Mouse (Mus musculus): ENCODE results near the gene Mcm9. TPM values are rescaled to one million over a fixed set of nuclear protein-coding genes. Genes with fewer than 3 reads are reported as not detected.
A peak's percentile ranks its signal among the peaks of the same experiment; 100 is the strongest.

Mcm9 gene
- total RNA-seq, 2 experiments from 2014 or later: 5.2 to 5.3 TPM

- no peak for TF ChIP-seq CTCF (conservative IDR thresholded peaks at IDR 0.05)
- peak overlapping the region; percentile 59; the same call in 1 of the 2 replicates for H3K27ac ChIP-seq
- no peak for DNase-seq (ENCODE audit: low spot score in 2 of 2)
- no peak overlapping the region; the same call in 1 of the 2 replicates for H3K4me3 ChIP-seq
Measured at GRCm38 (mm10) chr10:53537596-53537995, 92.6 kb downstream of the Mcm9 start.

GRCm38 (mm10) chr10:53532297-53532696, 97.9 kb downstream of the Mcm9 start:
- no peak for DNase-seq (ENCODE audit: low spot score in 2 of 2)
- Histone ChIP-seq H3K27ac (no peak overlapping the region), H3K4me3 (no peak overlapping the region)
- no peak for TF ChIP-seq CTCF (conservative IDR thresholded peaks at IDR 0.05)

GRCm38 (mm10) chr10:53527838-53528773, 102.1 kb downstream of the Mcm9 start:
- DNase-seq (ENCODE audit: low spot score in 2 of 2): peak; percentile 81 to 83
- Histone ChIP-seq H3K4me3 (no peak overlapping the region), H3K27ac (no peak overlapping the region)
- peak; percentile 89 for TF ChIP-seq CTCF (conservative IDR thresholded peaks at IDR 0.05)

GRCm38 (mm10) chr10:53527344-53527743, 102.9 kb downstream of the Mcm9 start:
- Histone ChIP-seq H3K4me3 (no peak overlapping the region), H3K27ac (no peak overlapping the region)
- no peak for TF ChIP-seq CTCF (conservative IDR thresholded peaks at IDR 0.05)
- DNase-seq (ENCODE audit: low spot score in 2 of 2): no peak

- no peak for TF ChIP-seq CTCF (conservative IDR thresholded peaks at IDR 0.05)
Measured at GRCm38 (mm10) chr10:53526350-53526749, 103.9 kb downstream of the Mcm9 start.

GRCm38 (mm10) chr10:53525265-53525976, 104.8 kb downstream of the Mcm9 start:
- Histone ChIP-seq H3K27ac (no peak overlapping the region), H3K4me3 (no peak overlapping the region)
- DNase-seq (ENCODE audit: low spot score in 2 of 2): no peak
- TF ChIP-seq CTCF (conservative IDR thresholded peaks at IDR 0.05): no peak

More at GRCm38 (mm10) chr10:53526350-53526749, 103.9 kb downstream of the Mcm9 start:
- DNase-seq (ENCODE audit: low spot score in 2 of 2): no peak
- Histone ChIP-seq H3K4me3 (no peak overlapping the region), H3K27ac (no peak overlapping the region)

- no peak for TF ChIP-seq CTCF (conservative IDR thresholded peaks at IDR 0.05)
- peak overlapping the region; percentile 36; the same call in 1 of the 2 replicates for H3K27ac ChIP-seq
- no peak for DNase-seq (ENCODE audit: low spot score in 2 of 2)
Measured at GRCm38 (mm10) chr10:53519068-53519954, 110.9 kb downstream of the Mcm9 start.

GRCm38 (mm10) chr10:53518599-53518913, 111.7 kb downstream of the Mcm9 start:
- no peak for TF ChIP-seq CTCF (conservative IDR thresholded peaks at IDR 0.05)
- H3K4me3 ChIP-seq: no peak overlapping the region
- peak overlapping the region; percentile 36; the same call in 1 of the 2 replicates for H3K27ac ChIP-seq
- DNase-seq (ENCODE audit: low spot score in 2 of 2): no peak

More at GRCm38 (mm10) chr10:53519068-53519954, 110.9 kb downstream of the Mcm9 start:
- no peak overlapping the region for H3K4me3 ChIP-seq

GRCm38 (mm10) chr10:53517770-53518598, 112.3 kb downstream of the Mcm9 start:
- DNase-seq (ENCODE audit: low spot score in 2 of 2): no peak
- no peak for TF ChIP-seq CTCF (conservative IDR thresholded peaks at IDR 0.05)
- Histone ChIP-seq H3K27ac (peak overlapping the region; percentile 36; the same call in 1 of the 2 replicates), H3K4me3 (no peak overlapping the region)

GRCm38 (mm10) chr10:53512491-53512890, 117.7 kb downstream of the Mcm9 start:
- DNase-seq (ENCODE audit: low spot score in 2 of 2): no peak
- Histone ChIP-seq H3K4me3 (no peak overlapping the region), H3K27ac (no peak overlapping the region)
- TF ChIP-seq CTCF (conservative IDR thresholded peaks at IDR 0.05): peak; percentile 62

GRCm38 (mm10) chr10:53509158-53509773, 121.0 kb downstream of the Mcm9 start:
- peak; percentile 72 to 76 for DNase-seq (ENCODE audit: low spot score in 2 of 2)
- Histone ChIP-seq H3K4me3 (no peak overlapping the region), H3K27ac (peak overlapping the region; percentile 63)
- peak; percentile 90 for TF ChIP-seq CTCF (conservative IDR thresholded peaks at IDR 0.05)
